Mouse (Mus musculus) ES-E14 (cell line): Measurements from ENCODE around the gene Muc4. TPM values are rescaled to one million over a fixed set of nuclear protein-coding genes. Genes with fewer than 3 reads are reported as not detected.

ENCODE experiments used
- DNase-seq: peaks from one replicate; pipeline ENCODE4 v3.0.0-alpha.2; 2013; ENCODE audit warnings: low read depth, low spot score
- H3K27ac ChIP-seq: 2 replicates; pipeline ENCODE4 v1.5.1; 2012; ENCODE audit warnings: low read depth, mild to moderate bottlenecking, low read length, moderate library complexity, mixed read lengths; ENCODE audit not compliant: poor library complexity, insufficient read depth, severe bottlenecking
- H3K36me3 ChIP-seq: 2 replicates; pipeline ENCODE4 v1.6.1; 2012; ENCODE audit warnings: mild to moderate bottlenecking, low read length, moderate library complexity, mixed read lengths; ENCODE audit not compliant: control insufficient read depth, poor library complexity, insufficient read depth, severe bottlenecking
- H3K4me1 ChIP-seq, 2 experiments: fragments of 150-350 bp in 1 of 2; sonication (generic) in 1 of 2; 2 replicates each; pipeline ENCODE4 v1.6.1; 2012; ENCODE audit warnings: low read length in 2 of 2, mild to moderate bottlenecking in 1 of 2, mixed read lengths in 1 of 2; ENCODE audit not compliant: control insufficient read depth in 2 of 2, insufficient read depth in 2 of 2, poor library complexity in 1 of 2
- H3K4me3 ChIP-seq, 2 experiments: fragments of 150-350 bp in 1 of 2; sonication (generic) in 1 of 2; 2 replicates each; pipeline ENCODE4 v1.5.1; 2012; ENCODE audit warnings: low read length in 2 of 2, low read depth in 1 of 2, mild to moderate bottlenecking in 1 of 2, mixed read lengths in 1 of 2; ENCODE audit not compliant: insufficient read depth in 1 of 2, poor library complexity in 1 of 2, severe bottlenecking in 1 of 2
- H3K9ac ChIP-seq: 2 replicates; pipeline ENCODE4 v1.6.1; 2012; ENCODE audit warnings: low read depth, mild to moderate bottlenecking, low read length, mixed read lengths; ENCODE audit not compliant: poor library complexity, insufficient read depth, severe bottlenecking
- H3K9me3 ChIP-seq: fragments of 150-350 bp; sonication (generic); 2 replicates; pipeline ENCODE4 v1.6.1; 2012; ENCODE audit warnings: low read depth, mild to moderate bottlenecking, low read length; ENCODE audit not compliant: control insufficient read depth, insufficient read depth
- CHD2 ChIP-seq: IDR thresholded peaks from 2 replicates; pipeline ENCODE4 v1.6.1; 2014; ENCODE audit warnings: mild to moderate bottlenecking, low read depth, low read length, inconsistent platforms
- HCFC1 ChIP-seq: IDR thresholded peaks from 2 replicates; pipeline ENCODE4 v1.6.1; 2012; ENCODE audit warnings: low read length, inconsistent platforms, borderline replicate concordance; ENCODE audit not compliant: insufficient read depth
- MAFK ChIP-seq: IDR thresholded peaks from 2 replicates; pipeline ENCODE4 v1.6.1; 2014; ENCODE audit warnings: mild to moderate bottlenecking, low read depth, low read length, inconsistent platforms; ENCODE audit not compliant: insufficient read depth
- ZC3H11A ChIP-seq: IDR thresholded peaks from 2 replicates; pipeline ENCODE4 v1.6.1; 2012; ENCODE audit warnings: low read depth, mild to moderate bottlenecking, inconsistent platforms, low read length, borderline replicate concordance
- ZNF384 ChIP-seq: IDR thresholded peaks from 2 replicates; pipeline ENCODE4 v1.6.1; 2012; ENCODE audit warnings: low read depth, low read length, inconsistent platforms
- in situ Hi-C, 2 experiments: fragments of 600-800 bp; cut with MboI; formaldehyde crosslinking; loops; one replicate each; pipeline ENCODE4 v1.15.1; 2025; ENCODE audit warnings: low sequenced_read_pairs in 2 of 2, inconsistent platforms in 1 of 2; ENCODE audit not compliant: unreplicated experiment in 2 of 2
- total RNA-seq: library from RNA; depleted of rRNA; stranded (reverse); fragments of 300-350 nt; gene quantifications from 2 replicates; pipeline ENCODE4 v1.2.3, GENCODE M21; 2012

Gene Muc4
- total RNA-seq, 1 experiment, result 0.13 TPM

GRCm38 (mm10) chr16:32815160-32815605, 79.5 kb downstream of the Muc4 start:
- H3K36me3 ChIP-seq, result no peaks in the 10 kb centered on the region
- H3K27ac ChIP-seq, result no peak overlapping the region
- peak overlapping the region in 1 of 2 experiments; percentile 32; a peak in 2 of 4 replicates for H3K4me3 ChIP-seq
- DNase-seq, result no peak
- peaks cover 6 to 16% of the 10 kb centered on the region in 2 experiments for H3K4me1 ChIP-seq
- TF ChIP-seq ZC3H11A (no peak), MAFK (no peak), ZNF384 (peak; percentile 55), CHD2 (no peak), HCFC1 (no peak)
- H3K9me3 ChIP-seq, result no peaks in the 10 kb centered on the region
- no peak overlapping the region for H3K9ac ChIP-seq
- in situ Hi-C loops, result no loop called here

DNA sequence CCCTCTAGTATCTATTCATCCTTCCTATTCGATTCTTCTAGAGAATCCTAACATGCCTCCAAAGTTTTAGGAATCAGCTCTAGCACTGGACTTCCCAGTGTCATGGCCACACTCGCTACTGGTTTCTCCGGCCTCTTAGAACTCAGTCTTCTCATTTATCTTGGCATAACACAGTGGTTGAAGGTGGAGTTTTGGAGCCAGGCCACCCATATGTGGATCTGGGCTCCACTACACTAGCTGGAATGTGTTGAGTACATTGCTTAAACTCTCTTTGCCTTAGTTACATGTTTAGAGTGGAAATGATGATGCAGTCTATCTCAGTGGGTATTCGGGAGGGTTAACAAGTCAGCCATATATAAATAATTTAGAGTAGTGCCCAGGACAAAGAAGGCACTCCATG, 82.3 kb downstream of the Muc4 start:
- in situ Hi-C loops, result no loop called here
- no peak for DNase-seq
- Histone ChIP-seq H3K27ac (no peak overlapping the region), H3K4me1 (peaks cover 6 to 19% of the 10 kb centered on the region in 2 experiments), H3K4me3 (no peak overlapping the region), H3K36me3 (no peaks in the 10 kb centered on the region), H3K9ac (no peak overlapping the region), H3K9me3 (no peaks in the 10 kb centered on the region)
- TF ChIP-seq HCFC1, result no peak
- no peak for TF ChIP-seq ZC3H11A
- no peak for TF ChIP-seq MAFK

- Histone ChIP-seq H3K27ac (no peak overlapping the region), H3K36me3 (no peaks in the 10 kb centered on the region), H3K9me3 (no peaks in the 10 kb centered on the region), H3K4me1 (peaks cover 6 to 20% of the 10 kb centered on the region in 2 experiments), H3K4me3 (no peak overlapping the region), H3K9ac (no peak overlapping the region)
- TF ChIP-seq ZC3H11A, result no peak
- no peak for TF ChIP-seq CHD2
- TF ChIP-seq ZNF384, result no peak
- no peak for TF ChIP-seq HCFC1
- TF ChIP-seq MAFK, result no peak
- DNase-seq, result no peak
- in situ Hi-C loops, result no loop called here
These were observed 82.8 kb downstream of the Muc4 start for GRCm38 (mm10) chr16:32818441-32818840.

DNA sequence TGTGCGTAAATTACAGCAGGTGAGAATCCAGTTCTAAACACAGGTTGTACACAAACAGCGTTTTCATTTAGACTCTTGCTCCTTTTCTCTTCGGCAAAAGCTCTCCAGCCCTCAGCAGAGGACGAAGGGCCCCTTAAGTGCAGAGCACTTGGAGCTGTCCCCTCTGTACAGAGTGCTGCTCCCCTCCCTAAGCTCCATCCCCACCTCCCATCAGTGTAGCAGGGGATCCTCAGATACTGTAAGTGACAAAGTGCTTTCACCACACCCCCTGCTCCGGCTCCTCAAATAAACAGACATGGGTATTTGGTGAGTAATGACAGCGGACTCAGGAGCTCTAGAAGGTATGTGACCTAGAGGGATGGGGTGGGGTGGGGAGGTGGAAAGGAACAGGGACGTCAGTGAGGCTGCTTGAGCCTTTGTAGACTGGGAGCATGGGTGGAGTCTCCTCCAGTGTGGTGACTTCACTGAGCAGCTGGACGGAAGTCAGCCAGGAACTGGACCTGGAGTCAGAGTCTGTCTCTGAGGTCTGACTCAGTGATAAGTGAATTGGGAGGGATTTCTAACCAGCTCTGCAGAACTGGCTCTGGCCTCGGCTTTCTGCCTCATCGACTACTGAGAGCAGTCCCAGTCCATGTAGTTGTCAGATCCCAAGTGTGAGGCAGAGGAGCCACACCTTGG, 86.2 kb downstream of the Muc4 start:
- peaks cover 14% of the 10 kb centered on the region for H3K36me3 ChIP-seq
- no peak overlapping the region for H3K4me3 ChIP-seq
- TF ChIP-seq CHD2, result no peak
- no peak for TF ChIP-seq ZNF384
- no peak for TF ChIP-seq HCFC1
- TF ChIP-seq MAFK, result no peak
- no peak for TF ChIP-seq ZC3H11A
- H3K27ac ChIP-seq, result no peak overlapping the region
- in situ Hi-C loops, result no loop called here
- no peaks in the 10 kb centered on the region for H3K9me3 ChIP-seq
- peaks cover 11 to 22% of the 10 kb centered on the region in 2 experiments; a peak in 3 of 4 replicates for H3K4me1 ChIP-seq
- no peak overlapping the region for H3K9ac ChIP-seq
- no peak for DNase-seq

DNA sequence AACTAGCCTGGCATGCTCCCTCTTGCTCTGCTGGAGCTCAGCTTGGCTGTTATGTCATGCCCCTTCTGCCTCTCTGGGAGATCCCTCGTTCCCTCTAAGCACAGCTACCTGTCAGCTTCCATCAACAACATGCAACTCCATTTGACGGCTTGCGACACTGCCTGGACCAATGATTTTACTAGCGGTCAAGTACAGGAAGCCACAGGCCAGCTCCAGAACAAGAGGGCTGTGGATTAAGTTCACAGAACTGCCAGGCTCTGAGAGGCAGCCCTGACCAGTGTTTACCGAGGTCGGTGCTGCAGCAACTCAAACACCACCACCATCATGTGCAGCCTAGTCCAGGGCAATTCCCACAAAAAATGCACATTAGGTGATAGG, 86.8 kb downstream of the Muc4 start:
- Histone ChIP-seq H3K36me3 (peaks cover 14% of the 10 kb centered on the region), H3K9ac (no peak overlapping the region)
- TF ChIP-seq ZNF384 (no peak), CHD2 (no peak), HCFC1 (no peak)

More for the DNA sequence above, 86.8 kb downstream of the Muc4 start:
- Histone ChIP-seq H3K9me3 (no peaks in the 10 kb centered on the region), H3K4me3 (no peak overlapping the region), H3K4me1 (peaks cover 11 to 22% of the 10 kb centered on the region in 2 experiments; a peak in 3 of 4 replicates), H3K27ac (no peak overlapping the region)
- no peak for DNase-seq
- in situ Hi-C loops, result no loop called here
